Mouse (Mus musculus) bone marrow, adult 2 months (tissue): ENCODE measurements at regions not wholly inside any gene's neighbourhood (a gene's known extent, or its start where the extent isn't known, plus 50 kb on each side); places are given as distances from the start of the nearest gene placed in this dataset.

ENCODE experiments used
- CTCF ChIP-seq: fragments of 200-500 bp; IDR thresholded peaks from 2 replicates; pipeline ENCODE4 v1.5.1; 2011; ENCODE audit warnings: low read length, control low read depth; ENCODE audit not compliant: control insufficient read depth, insufficient read depth
- POLR2A ChIP-seq: fragments of 200-500 bp; IDR thresholded peaks from 2 replicates; pipeline ENCODE4 v1.6.1; 2011; ENCODE audit warnings: low read depth, mild to moderate bottlenecking, control low read depth, low read length, borderline replicate concordance; ENCODE audit not compliant: control insufficient read depth

GRCm38 (mm10) chr8:78018430-78019180 lies 194.5 kb upstream of the Ttc29 start:
- TF ChIP-seq POLR2A (no peak), CTCF (no peak)
